Mouse (Mus musculus): ENCODE data around the gene Tmem80.

The Tmem80 gene

GRCm38 (mm10) chr7:141324686-141325085 lies 2.9 kb upstream of the Tmem80 start:
- no peak for DNase-seq (ENCODE audit: inconsistent ontology term)

- no peak for DNase-seq (ENCODE audit: inconsistent ontology term)
These were observed 743 bp upstream of the Tmem80 start for GRCm38 (mm10) chr7:141326546-141327446.

GRCm38 (mm10) chr7:141328373-141328990 lies 943 bp downstream of the Tmem80 start:
- DNase-seq (ENCODE audit: inconsistent ontology term): peak; percentile 29

GRCm38 (mm10) chr7:141330706-141331105 lies 3.2 kb downstream of the Tmem80 start:
- DNase-seq (ENCODE audit: inconsistent ontology term): no peak

- no peak for DNase-seq (ENCODE audit: inconsistent ontology term)
These were observed 4.5 kb downstream of the Tmem80 start for GRCm38 (mm10) chr7:141331990-141332389.

- peak; percentile 27 for DNase-seq (ENCODE audit: inconsistent ontology term)
These were observed 7.6 kb downstream of the Tmem80 start for GRCm38 (mm10) chr7:141335044-141335579.

- no peak for DNase-seq (ENCODE audit: inconsistent ontology term)
These were observed 8.1 kb downstream of the Tmem80 start for GRCm38 (mm10) chr7:141335682-141336081.

- no peak for DNase-seq (ENCODE audit: inconsistent ontology term)
These were observed 8.8 kb downstream of the Tmem80 start for GRCm38 (mm10) chr7:141336296-141336695.

- no peak for DNase-seq (ENCODE audit: inconsistent ontology term)
These were observed 10.3 kb downstream of the Tmem80 start for GRCm38 (mm10) chr7:141337716-141338416.

GRCm38 (mm10) chr7:141338576-141339131 lies 11.1 kb downstream of the Tmem80 start, which contains the start of gene Eps8l2:
Gene Eps8l2 (plus strand): TSS chr7:141338880.
- peak; percentile 27 for DNase-seq (ENCODE audit: inconsistent ontology term)

- peak; percentile 7 for DNase-seq (ENCODE audit: inconsistent ontology term)
These were observed 11.8 kb downstream of the Tmem80 start for GRCm38 (mm10) chr7:141339215-141339920.

GRCm38 (mm10) chr7:141340023-141340422 lies 12.5 kb downstream of the Tmem80 start:
- DNase-seq (ENCODE audit: inconsistent ontology term): no peak

- DNase-seq (ENCODE audit: inconsistent ontology term): no peak
These were observed 12.9 kb downstream of the Tmem80 start for GRCm38 (mm10) chr7:141340476-141340875.

GRCm38 (mm10) chr7:141341689-141342226 lies 14.2 kb downstream of the Tmem80 start:
- no peak for DNase-seq (ENCODE audit: inconsistent ontology term)

- DNase-seq (ENCODE audit: inconsistent ontology term): peak; percentile 55
These were observed 15.7 kb downstream of the Tmem80 start for GRCm38 (mm10) chr7:141343230-141343629.

- no peak for DNase-seq (ENCODE audit: inconsistent ontology term)
These were observed 16.2 kb downstream of the Tmem80 start for GRCm38 (mm10) chr7:141343696-141344095.

- DNase-seq (ENCODE audit: inconsistent ontology term): no peak
These were observed 17.2 kb downstream of the Tmem80 start for GRCm38 (mm10) chr7:141344787-141345186.

- DNase-seq (ENCODE audit: inconsistent ontology term): no peak
These were observed 23.5 kb downstream of the Tmem80 start for GRCm38 (mm10) chr7:141351061-141351460.

GRCm38 (mm10) chr7:141355051-141355450 lies 27.5 kb downstream of the Tmem80 start:
- no peak for DNase-seq (ENCODE audit: inconsistent ontology term)

- DNase-seq (ENCODE audit: inconsistent ontology term): peak; percentile 45
These were observed 28.2 kb downstream of the Tmem80 start for GRCm38 (mm10) chr7:141355626-141356326.

All from Muller cell, postnatal 12 days (primary cell).